Mouse (Mus musculus) bone marrow, adult 2 months (tissue): ENCODE data around the gene Smim11. TPM values are rescaled to one million over a fixed set of nuclear protein-coding genes. Genes with fewer than 3 reads are reported as not detected.

ENCODE experiments used
- H3K27ac ChIP-seq: fragments of 200-500 bp; 2 replicates; pipeline ENCODE4 v1.5.1; 2012; ENCODE audit warnings: low read depth, mild to moderate bottlenecking, control low read depth, inconsistent platforms, low read length; ENCODE audit not compliant: control insufficient read depth, poor library complexity, insufficient read depth
- H3K4me1 ChIP-seq: fragments of 200-500 bp; 2 replicates; pipeline ENCODE4 v1.6.1; 2011; ENCODE audit warnings: low read length; ENCODE audit not compliant: control insufficient read depth, insufficient read depth
- H3K4me3 ChIP-seq: fragments of 200-500 bp; replicated peaks from 2 replicates; pipeline ENCODE3; 2011; ENCODE audit warnings: mild to moderate bottlenecking, low read depth, low read length, control low read depth; ENCODE audit not compliant: control insufficient read depth
- CTCF ChIP-seq: fragments of 200-500 bp; IDR thresholded peaks from 2 replicates; pipeline ENCODE4 v1.5.1; 2011; ENCODE audit warnings: low read length, control low read depth; ENCODE audit not compliant: control insufficient read depth, insufficient read depth
- POLR2A ChIP-seq: fragments of 200-500 bp; IDR thresholded peaks from 2 replicates; pipeline ENCODE4 v1.6.1; 2011; ENCODE audit warnings: low read depth, mild to moderate bottlenecking, control low read depth, low read length, borderline replicate concordance; ENCODE audit not compliant: control insufficient read depth
- WGBS: fragments of 180-500 bp; shearing (Covaris S2); methylation state at CpG from one replicate; pipeline ENCODE4 v1.1.7; 2018; 5-methylcytosine and 5-hydroxymethylcytosine counted together
- polyA plus RNA-seq: library from polyadenylated mRNA; stranded (reverse); fragments of >200 nt; gene quantifications from 2 replicates; pipeline ENCODE4 v1.2.4, GENCODE M21; 2011; ENCODE audit warnings: low replicate concordance; ENCODE audit not compliant: missing spikeins, insufficient read depth, insufficient read length

Gene Smim11
- polyA plus RNA-seq, 1 experiment: 64.0 TPM

GRCm38 (mm10) chr16:92288778-92289177 is 12.3 kb upstream of the Smim11 start:
- Histone ChIP-seq H3K4me3 (no peak overlapping the region), H3K27ac (no peak overlapping the region), H3K4me1 (no peaks in the 10 kb centered on the region)
- no peak for TF ChIP-seq CTCF
- TF ChIP-seq POLR2A: no peak
- 82% methylated on average over 9 of the region's 9 CpGs for WGBS

GRCm38 (mm10) chr16:92290045-92290444 is 11.0 kb upstream of the Smim11 start:
- Histone ChIP-seq H3K27ac (no peak overlapping the region), H3K4me1 (no peaks in the 10 kb centered on the region), H3K4me3 (no peak overlapping the region)
- TF ChIP-seq CTCF (no peak), POLR2A (no peak)

DNA sequence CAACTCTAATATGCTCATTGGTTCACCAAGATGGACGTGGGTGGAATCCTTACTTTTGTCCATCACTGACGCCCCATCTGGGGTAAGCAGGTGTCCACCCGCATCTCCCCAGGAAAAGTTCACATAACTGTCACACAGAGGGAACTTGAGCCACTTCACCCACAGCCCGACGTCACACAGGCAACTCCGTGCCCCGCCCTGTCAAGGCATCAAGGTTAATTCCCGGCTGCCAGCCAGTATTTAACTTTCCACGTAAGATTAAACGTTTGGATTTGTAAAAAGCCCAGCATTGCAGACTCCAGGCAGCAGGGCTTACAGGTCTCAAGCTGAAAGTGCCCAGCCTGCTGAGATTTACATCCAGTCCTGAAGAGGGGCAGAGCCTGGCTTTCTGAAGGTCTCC is 9.0 kb upstream of the Smim11 start, which contains the start of gene Kcne2:
Gene Kcne2 (plus strand): TSS at position 289 of the 400 bp plus-strand sequence.
- Histone ChIP-seq H3K4me3 (no peak within 1 kb of the TSS), H3K4me1 (no peaks in the 10 kb centered on the region), H3K27ac (no peak within 1 kb of the TSS)
- WGBS: 68% methylated on average over 10 of the region's 10 CpGs
- no peak for TF ChIP-seq CTCF

- no peaks in the 10 kb centered on the region; the same call in 1 of the 2 replicates for H3K4me1 ChIP-seq
- WGBS: 62% methylated on average over 12 of the region's 12 CpGs
- no peak overlapping the region for H3K27ac ChIP-seq
These were observed 6.7 kb upstream of the Smim11 start for GRCm38 (mm10) chr16:92294267-92294970.

GRCm38 (mm10) chr16:92295328-92295727 is 5.8 kb upstream of the Smim11 start:
- Histone ChIP-seq H3K4me1 (no peaks in the 10 kb centered on the region; the same call in 1 of the 2 replicates), H3K4me3 (no peak overlapping the region), H3K27ac (no peak overlapping the region)
- no peak for TF ChIP-seq CTCF
- no peak for TF ChIP-seq POLR2A
- 71% methylated on average over 2 of the region's 2 CpGs for WGBS

More at GRCm38 (mm10) chr16:92294267-92294970, 6.7 kb upstream of the Smim11 start:
- no peak for TF ChIP-seq POLR2A
- TF ChIP-seq CTCF: no peak
- no peak overlapping the region for H3K4me3 ChIP-seq

DNA sequence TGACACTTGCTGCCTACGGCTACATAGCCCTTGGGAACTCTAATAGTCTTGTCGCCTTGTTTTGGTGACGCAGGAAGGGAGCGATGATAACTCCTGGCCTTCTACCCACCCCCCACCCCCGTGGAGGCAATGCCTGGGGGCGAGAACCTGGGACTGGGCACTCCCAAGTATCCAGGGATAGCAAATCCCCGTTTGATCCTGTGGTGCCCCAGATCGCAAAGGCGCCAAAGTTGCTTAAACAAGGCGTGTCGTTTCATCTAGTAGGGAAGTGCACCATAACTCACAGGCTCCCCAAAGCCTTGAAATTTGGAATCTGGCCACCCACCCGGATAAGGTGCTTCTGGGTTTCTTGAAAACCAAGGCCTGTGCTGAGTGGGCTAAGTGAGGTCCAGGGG is 323 bp downstream of the Smim11 start:
- H3K4me1 ChIP-seq: peaks cover 2% of the 10 kb centered on the region
- peak overlapping the region; percentile 5; the same call in 1 of the 2 replicates for H3K27ac ChIP-seq
- WGBS: under 1% methylated on average over 12 of the region's 12 CpGs
- peak overlapping the region; percentile 81 for H3K4me3 ChIP-seq
- TF ChIP-seq CTCF (no peak), POLR2A (no peak)

GRCm38 (mm10) chr16:92301989-92302388 is 903 bp downstream of the Smim11 start:
- Histone ChIP-seq H3K4me3 (peak overlapping the region; percentile 81), H3K4me1 (peaks cover 2% of the 10 kb centered on the region), H3K27ac (no peak overlapping the region)
- TF ChIP-seq POLR2A (no peak), CTCF (no peak)
- 34% methylated on average over 5 of the region's 5 CpGs for WGBS

DNA sequence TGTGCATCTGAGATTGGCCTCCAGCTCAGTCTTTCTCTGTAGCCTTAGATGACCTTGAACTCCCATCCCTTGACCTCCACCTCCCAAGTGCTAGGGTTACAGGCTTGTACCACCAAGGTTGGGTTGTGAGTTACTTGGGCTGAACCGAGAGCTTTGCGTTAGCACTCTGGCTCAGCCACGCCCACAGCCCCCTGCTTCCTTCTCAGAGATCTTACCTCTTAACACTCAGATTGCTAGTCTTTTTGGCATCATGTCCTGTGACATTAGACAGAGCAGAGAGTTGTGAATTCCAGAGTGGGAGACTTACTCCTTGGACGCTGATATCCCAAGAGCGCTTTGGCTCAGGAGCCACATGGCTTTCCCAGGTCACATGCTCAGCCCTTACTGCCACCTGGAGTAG is 1.4 kb downstream of the Smim11 start:
- no peak for TF ChIP-seq POLR2A
- TF ChIP-seq CTCF: no peak
- 66% methylated on average over 5 of the region's 5 CpGs for WGBS
- Histone ChIP-seq H3K27ac (no peak overlapping the region), H3K4me1 (peaks cover 2% of the 10 kb centered on the region), H3K4me3 (peak overlapping the region; percentile 8)
